Mouse (Mus musculus) ES-Bruce4 (cell line): ENCODE results near the gene Lemd1.

Source experiments
- CTCF ChIP-seq: IDR thresholded peaks from one replicate; pipeline ENCODE4 v1.8.1; 2011; ENCODE audit warnings: low read depth, low read length
- EP300 ChIP-seq: IDR thresholded peaks from 2 replicates; pipeline ENCODE4 v1.6.1; 2011; ENCODE audit warnings: low read depth, low read length; ENCODE audit not compliant: insufficient read depth
- POLR2A ChIP-seq: IDR thresholded peaks from one replicate; pipeline ENCODE4 v1.8.1; 2011; ENCODE audit warnings: low read length; ENCODE audit not compliant: insufficient read depth

- TF ChIP-seq CTCF (no peak), POLR2A (no peak), EP300 (no peak)
Measured at GRCm38 (mm10) chr1:132150817-132151601, 40.2 kb upstream of the Lemd1 start.
